Mouse (Mus musculus): ENCODE measurements around the gene Dusp13.

Gene Dusp13

GRCm38 (mm10) chr14:21686376-21687279, 64.4 kb downstream of the Dusp13 start:
- POLR2A ChIA-PET: interaction anchor here in 2 of 4 experiments (0.6 to 1.1 kb wide), 3 partner anchors 9 to 65 kb away, joined by 3 read pairs; no protein-coding TSS in a partner anchor
- CTCF ChIA-PET: interaction anchor here in 1 of 4 experiments (0.6 to 1.3 kb wide), 2 partner anchors 55 to 167 kb away, joined by 3 to 4 read pairs; no protein-coding TSS in a partner anchor

GRCm38 (mm10) chr14:21685411-21686146, 65.4 kb downstream of the Dusp13 start:
- ChIA-PET CTCF (interaction anchor here in 2 of 4 experiments (0.6 to 1.6 kb wide), 3 partner anchors 56 to 168 kb away, joined by 4 to 5 read pairs (median 5); no protein-coding TSS in a partner anchor), POLR2A (interaction anchor here in 2 of 4 experiments (0.7 to 1.1 kb wide), 6 partner anchors 10 to 1702 kb away, joined by 3 to 13 read pairs (median 3); no protein-coding TSS in a partner anchor)

- POLR2A ChIA-PET: interaction anchor here in 1 of 4 experiments (0.6 to 2.4 kb wide), 4 partner anchors 10 to 219 kb away, joined by 3 to 10 read pairs (median 3); no protein-coding TSS in a partner anchor
- CTCF ChIA-PET: interaction anchor here in 2 of 4 experiments (1.6 kb wide), 2 partner anchors 58 kb away, joined by 5 to 10 read pairs; no protein-coding TSS in a partner anchor
These were observed 67.1 kb downstream of the Dusp13 start for GRCm38 (mm10) chr14:21683834-21684233.

Data from embryonic stem cell, embryonic (primary cell).